Mouse (Mus musculus) spleen, adult 2 months (tissue): Measurements from ENCODE around the gene Ccin. TPM values are rescaled to one million over a fixed set of nuclear protein-coding genes. Genes with fewer than 3 reads are reported as not detected.

Source experiments
- DNase-seq, 2 experiments: peaks; one replicate each; pipeline versions ENCODE4 v3.0.0 to v3.0.0-alpha.2; 2012 to 2021; ENCODE audit warnings: low spot score in 2 of 2, low read depth in 1 of 2
- H3K27ac ChIP-seq: fragments of 200-500 bp; 2 replicates; pipeline ENCODE4 v1.5.1; 2012; ENCODE audit warnings: low read length, inconsistent platforms; ENCODE audit not compliant: insufficient read depth
- H3K27me3 ChIP-seq: fragments of 200-500 bp; 2 replicates; pipeline ENCODE4 v1.6.1; 2012; ENCODE audit warnings: mild to moderate bottlenecking, moderate library complexity, low read length, inconsistent platforms; ENCODE audit not compliant: control insufficient read depth, insufficient read depth
- H3K36me3 ChIP-seq: fragments of 200-500 bp; 2 replicates; pipeline ENCODE4 v1.6.1; 2012; ENCODE audit warnings: mild to moderate bottlenecking, low read length, inconsistent platforms; ENCODE audit not compliant: control insufficient read depth, insufficient read depth
- H3K4me1 ChIP-seq: fragments of 200-500 bp; 2 replicates; pipeline ENCODE4 v1.6.1; 2011; ENCODE audit warnings: inconsistent platforms; ENCODE audit not compliant: control insufficient read depth, insufficient read depth, insufficient read length
- H3K4me3 ChIP-seq: fragments of 200-500 bp; 2 replicates; pipeline ENCODE4 v1.5.1; 2011; ENCODE audit warnings: mild to moderate bottlenecking, inconsistent platforms; ENCODE audit not compliant: insufficient read depth, insufficient read length; ENCODE audit errors: extremely low read depth
- CTCF ChIP-seq: fragments of 200-500 bp; IDR thresholded peaks from 2 replicates; pipeline ENCODE4 v1.5.1; 2011; ENCODE audit warnings: mild to moderate bottlenecking, inconsistent platforms; ENCODE audit not compliant: insufficient read depth, insufficient read length, insufficient replicate concordance; ENCODE audit errors: extremely low read depth
- POLR2A ChIP-seq: fragments of 200-500 bp; IDR thresholded peaks from 2 replicates; pipeline ENCODE4 v1.6.1; 2011; ENCODE audit warnings: low read depth, low read length, inconsistent platforms
- WGBS: fragments of 180-500 bp; shearing (Covaris S2); methylation state at CpG from one replicate; pipeline ENCODE4 v1.1.7; 2018; 5-methylcytosine and 5-hydroxymethylcytosine counted together
- polyA plus RNA-seq: library from polyadenylated mRNA; depleted of rRNA; stranded (reverse); fragments of >200 nt; gene quantifications from 2 replicates; pipeline ENCODE4 v1.2.3, GENCODE M21; 2012; rRNA removed

Gene Ccin
- polyA plus RNA-seq, 1 experiment, result 0.04 TPM

- H3K27ac ChIP-seq, result no peak overlapping the region; the same call in 1 of the 2 replicates
- no peak for DNase-seq
- H3K4me1 ChIP-seq, result peaks cover 7% of the 10 kb centered on the region; the same call in 1 of the 2 replicates
- 98% methylated on average over 9 of the region's 9 CpGs for WGBS
- TF ChIP-seq CTCF, result no peak
- TF ChIP-seq POLR2A, result no peak
- no peak overlapping the region for H3K4me3 ChIP-seq
- H3K36me3 ChIP-seq, result peaks cover 59% of the 10 kb centered on the region
- H3K27me3 ChIP-seq, result no peaks in the 10 kb centered on the region
These were observed 40.4 kb downstream of the Ccin start for GRCm38 (mm10) chr4:44023681-44024080.

GRCm38 (mm10) chr4:44024241-44024640 lies 41.0 kb downstream of the Ccin start:
- TF ChIP-seq POLR2A, result no peak
- Histone ChIP-seq H3K27me3 (no peaks in the 10 kb centered on the region), H3K4me1 (peaks cover 7% of the 10 kb centered on the region; the same call in 1 of the 2 replicates), H3K36me3 (peaks cover 59% of the 10 kb centered on the region), H3K27ac (no peak overlapping the region), H3K4me3 (no peak overlapping the region)
- DNase-seq, result no peak
- 94% methylated on average over 6 of the region's 6 CpGs for WGBS

- TF ChIP-seq CTCF, result no peak
- no peak for TF ChIP-seq POLR2A
- H3K4me3 ChIP-seq, result no peak overlapping the region
- 94% methylated on average over 6 of the region's 6 CpGs for WGBS
- no peaks in the 10 kb centered on the region for H3K27me3 ChIP-seq
- peaks cover 64% of the 10 kb centered on the region for H3K36me3 ChIP-seq
- H3K27ac ChIP-seq, result no peak overlapping the region
- H3K4me1 ChIP-seq, result peaks cover 7% of the 10 kb centered on the region; the same call in 1 of the 2 replicates
- DNase-seq, result no peak
These were observed 42.3 kb downstream of the Ccin start for GRCm38 (mm10) chr4:44025570-44025969.

GRCm38 (mm10) chr4:44028303-44029135 lies 45.2 kb downstream of the Ccin start:
- Histone ChIP-seq H3K36me3 (peaks cover 62% of the 10 kb centered on the region), H3K27me3 (no peaks in the 10 kb centered on the region)
- WGBS, result 91% methylated on average over 16 of the region's 16 CpGs

GRCm38 (mm10) chr4:44029661-44030066 lies 46.4 kb downstream of the Ccin start:
- WGBS, result 91% methylated on average over 15 of the region's 15 CpGs
- H3K27ac ChIP-seq, result no peak overlapping the region
- peaks cover 52% of the 10 kb centered on the region for H3K36me3 ChIP-seq
- no peak for DNase-seq
- H3K27me3 ChIP-seq, result no peaks in the 10 kb centered on the region
- TF ChIP-seq POLR2A (no peak), CTCF (no peak)
- H3K4me1 ChIP-seq, result no peaks in the 10 kb centered on the region
- no peak overlapping the region for H3K4me3 ChIP-seq

More at GRCm38 (mm10) chr4:44028303-44029135, 45.2 kb downstream of the Ccin start:
- Histone ChIP-seq H3K27ac (no peak overlapping the region), H3K4me1 (no peaks in the 10 kb centered on the region), H3K4me3 (no peak overlapping the region)
- TF ChIP-seq CTCF, result no peak
- DNase-seq, result no peak

- peaks cover 38% of the 10 kb centered on the region for H3K36me3 ChIP-seq
- DNase-seq, result no peak
- 93% methylated on average over 5 of the region's 5 CpGs for WGBS
These were observed 48.2 kb downstream of the Ccin start for GRCm38 (mm10) chr4:44031521-44031920.

More at GRCm38 (mm10) chr4:44031521-44031920, 48.2 kb downstream of the Ccin start:
- no peaks in the 10 kb centered on the region for H3K4me1 ChIP-seq
- TF ChIP-seq CTCF (no peak), POLR2A (no peak)
- H3K27me3 ChIP-seq, result no peaks in the 10 kb centered on the region
- no peak overlapping the region for H3K27ac ChIP-seq
- no peak overlapping the region for H3K4me3 ChIP-seq

Other genes starting within 250 kb of the Ccin start
- not detected in 2 replicates for gene Olfr159, start 212.5 kb upstream of the Ccin start, polyA plus RNA-seq
- gene Olfr156, start 159.6 kb upstream of the Ccin start, polyA plus RNA-seq, result not detected in 2 replicates
- gene Olfr157, start 143.3 kb upstream of the Ccin start, polyA plus RNA-seq, result not detected in 2 replicates
- gene Olfr155, start 131.9 kb upstream of the Ccin start, polyA plus RNA-seq, result not detected in 2 replicates
- 5.2 and 7.2 TPM in 2 replicates for gene Reck, start 108.0 kb upstream of the Ccin start, polyA plus RNA-seq
- 13.7 and 19.8 TPM in 2 replicates for gene Glipr2, start 26.1 kb upstream of the Ccin start, polyA plus RNA-seq
- gene Clta, start 21.0 kb downstream of the Ccin start, polyA plus RNA-seq, result 183 and 235 TPM in 2 replicates
- 21.8 and 25.1 TPM in 2 replicates for gene Gne, start 100.7 kb downstream of the Ccin start, polyA plus RNA-seq